Mouse (Mus musculus) thymus, adult 2 months (tissue): ENCODE results near the gene Zfhx3. TPM values are rescaled to one million over a fixed set of nuclear protein-coding genes. Genes with fewer than 3 reads are reported as not detected.

Source experiments
- DNase-seq: peaks from one replicate; pipeline ENCODE4 v3.0.0; 2021
- H3K27ac ChIP-seq: fragments of 200-500 bp; 2 replicates; pipeline ENCODE4 v1.5.1; 2012; ENCODE audit warnings: low read length, control low read depth; ENCODE audit not compliant: control insufficient read depth, insufficient read depth
- H3K27me3 ChIP-seq: fragments of 200-500 bp; 2 replicates; pipeline ENCODE4 v1.6.1; 2012; ENCODE audit warnings: mild to moderate bottlenecking, low read length, moderate library complexity, mixed read lengths; ENCODE audit not compliant: control insufficient read depth, insufficient read depth
- H3K36me3 ChIP-seq: fragments of 200-500 bp; 2 replicates; pipeline ENCODE4 v1.6.1; 2012; ENCODE audit warnings: mild to moderate bottlenecking, low read length, moderate library complexity; ENCODE audit not compliant: control insufficient read depth, insufficient read depth
- H3K4me1 ChIP-seq: fragments of 200-500 bp; replicated peaks from 2 replicates; pipeline ENCODE4 v1.6.1; 2012; ENCODE audit warnings: low read length; ENCODE audit not compliant: control insufficient read depth, insufficient read depth
- H3K4me3 ChIP-seq: fragments of 200-500 bp; 2 replicates; pipeline ENCODE4 v1.5.1; 2012; ENCODE audit warnings: mild to moderate bottlenecking, low read length, control low read depth, moderate library complexity; ENCODE audit not compliant: control insufficient read depth, insufficient read depth
- CTCF ChIP-seq: fragments of 200-500 bp; IDR thresholded peaks from 2 replicates; pipeline ENCODE4 v1.5.1; 2012; ENCODE audit warnings: mild to moderate bottlenecking, control low read depth, low read length, moderate library complexity, borderline replicate concordance; ENCODE audit not compliant: control insufficient read depth, poor library complexity, insufficient read depth; ENCODE audit errors: extremely low read depth
- POLR2A ChIP-seq: fragments of 200-500 bp; IDR thresholded peaks from 2 replicates; pipeline ENCODE4 v1.6.1; 2012; ENCODE audit warnings: mild to moderate bottlenecking, low read length, control low read depth, moderate library complexity; ENCODE audit not compliant: control insufficient read depth, poor library complexity, insufficient read depth; ENCODE audit errors: extremely low read depth
- WGBS: fragments of 180-500 bp; shearing (Covaris S2); methylation state at CpG from one replicate; pipeline ENCODE4 v1.1.7; 2018; 5-methylcytosine and 5-hydroxymethylcytosine counted together
- polyA plus RNA-seq: library from polyadenylated mRNA; depleted of rRNA; stranded (reverse); fragments of >200 nt; gene quantifications from 2 replicates; pipeline ENCODE4 v1.2.3, GENCODE M21; 2012

The Zfhx3 gene
- polyA plus RNA-seq, 1 experiment = 1.1 TPM

GRCm38 (mm10) chr8:108373046-108373445 lies 430.6 kb downstream of the Zfhx3 start:
- Histone ChIP-seq H3K27me3 (no peaks in the 10 kb centered on the region), H3K4me3 (no peak overlapping the region), H3K4me1 (no peaks in the 10 kb centered on the region), H3K27ac (no peak overlapping the region), H3K36me3 (no peaks in the 10 kb centered on the region)
- TF ChIP-seq POLR2A = no peak
- no peak for TF ChIP-seq CTCF
- WGBS = 76% methylated on average over 7 of the region's 7 CpGs
- DNase-seq = no peak

- DNase-seq = no peak
- Histone ChIP-seq H3K36me3 (no peaks in the 10 kb centered on the region), H3K4me3 (no peak overlapping the region), H3K27ac (no peak overlapping the region), H3K27me3 (no peaks in the 10 kb centered on the region), H3K4me1 (no peaks in the 10 kb centered on the region)
- TF ChIP-seq POLR2A (no peak), CTCF (no peak)
- 97% methylated on average over 2 of the region's 2 CpGs for WGBS
Observed at GRCm38 (mm10) chr8:108378036-108378435, 435.6 kb downstream of the Zfhx3 start.

- DNase-seq = no peak
- WGBS = 89% methylated on average over 4 of the region's 4 CpGs
- TF ChIP-seq CTCF (no peak), POLR2A (no peak)
- Histone ChIP-seq H3K4me1 (no peaks in the 10 kb centered on the region; the same call in 1 of the 2 replicates), H3K36me3 (no peaks in the 10 kb centered on the region), H3K4me3 (no peak overlapping the region), H3K27me3 (no peaks in the 10 kb centered on the region), H3K27ac (no peak overlapping the region)
Observed at GRCm38 (mm10) chr8:108383121-108383520, 440.7 kb downstream of the Zfhx3 start.

- Histone ChIP-seq H3K27me3 (no peaks in the 10 kb centered on the region), H3K27ac (no peak overlapping the region), H3K4me3 (no peak overlapping the region), H3K4me1 (peaks cover under 1% of the 10 kb centered on the region), H3K36me3 (no peaks in the 10 kb centered on the region)
- WGBS = 41% methylated on average over 22 of the region's 22 CpGs
- TF ChIP-seq POLR2A (no peak), CTCF (no peak)
- DNase-seq = no peak
Observed at GRCm38 (mm10) chr8:108387160-108387912, 444.9 kb downstream of the Zfhx3 start.

- 86% methylated on average over 8 of the region's 8 CpGs for WGBS
- DNase-seq = no peak
Observed at GRCm38 (mm10) chr8:108387913-108388274, 445.4 kb downstream of the Zfhx3 start.

GRCm38 (mm10) chr8:108392909-108393308 lies 450.5 kb downstream of the Zfhx3 start:
- WGBS = 11% methylated on average over 9 of the region's 9 CpGs

More at GRCm38 (mm10) chr8:108387913-108388274, 445.4 kb downstream of the Zfhx3 start:
- Histone ChIP-seq H3K27ac (no peak overlapping the region), H3K27me3 (no peaks in the 10 kb centered on the region), H3K4me3 (no peak overlapping the region), H3K4me1 (peaks cover 2% of the 10 kb centered on the region), H3K36me3 (no peaks in the 10 kb centered on the region)
- TF ChIP-seq CTCF (no peak), POLR2A (no peak)

More at GRCm38 (mm10) chr8:108392909-108393308, 450.5 kb downstream of the Zfhx3 start:
- H3K27me3 ChIP-seq = no peaks in the 10 kb centered on the region
- no peaks in the 10 kb centered on the region for H3K36me3 ChIP-seq
- peak; percentile 72 for DNase-seq
- TF ChIP-seq CTCF = no peak
- TF ChIP-seq POLR2A = no peak
- peak overlapping the region; percentile 6; the same call in 1 of the 2 replicates for H3K4me3 ChIP-seq
- peak overlapping the region; percentile 75 for H3K27ac ChIP-seq
- H3K4me1 ChIP-seq = peaks cover 4% of the 10 kb centered on the region
